Mouse (Mus musculus): ENCODE measurements around the gene Smyd3. TPM values are rescaled to one million over a fixed set of nuclear protein-coding genes. Genes with fewer than 3 reads are reported as not detected.

Smyd3 gene
- total and polyA plus RNA-seq, 2 experiments = 1.4 to 7.0 TPM

GRCm38 (mm10) chr1:179276866-179277265, 241.0 kb downstream of the Smyd3 start:
- no peaks in the 10 kb centered on the region for H3K36me3 ChIP-seq (ENCODE audit: control insufficient read depth, insufficient read depth, low read length)
- 96% methylated on average over 1 of the region's 1 CpGs for WGBS
- H3K9ac ChIP-seq (ENCODE audit: low read depth, low read length) = no peak overlapping the region
- no peak for DNase-seq (ENCODE audit: extremely low read depth, low read depth, low spot score)
- TF ChIP-seq POLR2A (IDR thresholded peaks at IDR 0.05; ENCODE audit: extremely low read depth, insufficient read depth, low read length) (no peak), CTCF (IDR thresholded peaks at IDR 0.05; ENCODE audit: low read depth, low read length) (no peak)
- H3K4me3 ChIP-seq (ENCODE audit: insufficient read depth, low read depth, low read length) = no peak overlapping the region
- no peaks in the 10 kb centered on the region; the same call in 1 of the 2 replicates for H3K4me1 ChIP-seq (ENCODE audit: control insufficient read depth, insufficient read depth, low read length)
- H3K27ac ChIP-seq (replicated peaks; ENCODE audit: insufficient read depth, low read depth, low read length) = no peak overlapping the region
- H3K27me3 ChIP-seq (ENCODE audit: control insufficient read depth, insufficient read depth, low read length) = no peaks in the 10 kb centered on the region
- no peaks in the 10 kb centered on the region for H3K79me2 ChIP-seq (ENCODE audit: control insufficient read depth, insufficient read depth, low read length)

GRCm38 (mm10) chr1:179272926-179273325, 244.9 kb downstream of the Smyd3 start:
- Histone ChIP-seq H3K9ac (ENCODE audit: low read depth, low read length) (no peak overlapping the region), H3K79me2 (ENCODE audit: control insufficient read depth, insufficient read depth, low read length) (no peaks in the 10 kb centered on the region), H3K27me3 (ENCODE audit: control insufficient read depth, insufficient read depth, low read length) (no peaks in the 10 kb centered on the region), H3K27ac (replicated peaks; ENCODE audit: insufficient read depth, low read depth, low read length) (no peak overlapping the region), H3K4me3 (ENCODE audit: insufficient read depth, low read depth, low read length) (no peak overlapping the region), H3K36me3 (ENCODE audit: control insufficient read depth, insufficient read depth, low read length) (no peaks in the 10 kb centered on the region), H3K4me1 (ENCODE audit: control insufficient read depth, insufficient read depth, low read length) (no peaks in the 10 kb centered on the region)
- TF ChIP-seq CTCF (IDR thresholded peaks at IDR 0.05; ENCODE audit: low read depth, low read length) = no peak
- TF ChIP-seq POLR2A (IDR thresholded peaks at IDR 0.05; ENCODE audit: extremely low read depth, insufficient read depth, low read length) = no peak
- no peak for DNase-seq (ENCODE audit: extremely low read depth, low read depth, low spot score)
- WGBS = 94% methylated on average over 4 of the region's 4 CpGs

DNA sequence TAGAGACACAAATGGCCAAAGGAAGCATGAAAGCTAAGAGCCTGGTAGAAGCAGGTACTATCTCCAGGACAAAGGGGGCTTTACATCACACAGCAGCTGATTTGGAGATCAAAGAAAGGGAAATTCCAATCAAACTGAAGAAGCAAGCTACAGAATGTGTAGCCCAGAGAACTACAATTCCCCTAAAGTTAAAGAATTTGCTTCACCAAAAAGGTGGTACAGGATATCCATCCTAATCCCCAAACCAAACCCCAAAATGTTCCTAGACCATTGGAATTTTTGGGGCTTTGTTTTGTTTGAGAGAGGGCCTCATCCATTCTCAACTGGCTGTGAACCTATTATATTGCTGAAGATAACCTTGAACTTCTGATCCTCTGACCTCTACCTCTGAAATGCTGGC, 245.5 kb downstream of the Smyd3 start:
- Histone ChIP-seq H3K79me2 (ENCODE audit: control insufficient read depth, insufficient read depth, low read length) (no peaks in the 10 kb centered on the region), H3K4me1 (ENCODE audit: control insufficient read depth, insufficient read depth, low read length) (no peaks in the 10 kb centered on the region), H3K4me3 (ENCODE audit: insufficient read depth, low read depth, low read length) (no peak overlapping the region), H3K9ac (ENCODE audit: low read depth, low read length) (no peak overlapping the region), H3K27me3 (ENCODE audit: control insufficient read depth, insufficient read depth, low read length) (no peaks in the 10 kb centered on the region), H3K27ac (replicated peaks; ENCODE audit: insufficient read depth, low read depth, low read length) (no peak overlapping the region), H3K36me3 (ENCODE audit: control insufficient read depth, insufficient read depth, low read length) (no peaks in the 10 kb centered on the region)
- DNase-seq (ENCODE audit: extremely low read depth, low read depth, low spot score) = no peak
- TF ChIP-seq POLR2A (IDR thresholded peaks at IDR 0.05; ENCODE audit: extremely low read depth, insufficient read depth, low read length) (no peak), CTCF (IDR thresholded peaks at IDR 0.05; ENCODE audit: low read depth, low read length) (no peak)

GRCm38 (mm10) chr1:179266936-179267335, 250.9 kb downstream of the Smyd3 start:
- TF ChIP-seq POLR2A (IDR thresholded peaks at IDR 0.05; ENCODE audit: extremely low read depth, insufficient read depth, low read length) (no peak), CTCF (IDR thresholded peaks at IDR 0.05; ENCODE audit: low read depth, low read length) (no peak)
- no peaks in the 10 kb centered on the region for H3K4me1 ChIP-seq (ENCODE audit: control insufficient read depth, insufficient read depth, low read length)
- H3K79me2 ChIP-seq (ENCODE audit: control insufficient read depth, insufficient read depth, low read length) = no peaks in the 10 kb centered on the region
- H3K4me3 ChIP-seq (ENCODE audit: insufficient read depth, low read depth, low read length) = no peak overlapping the region
- no peak for DNase-seq (ENCODE audit: extremely low read depth, low read depth, low spot score)
- no peak overlapping the region for H3K9ac ChIP-seq (ENCODE audit: low read depth, low read length)
- 72% methylated on average over 3 of the region's 3 CpGs for WGBS
- no peaks in the 10 kb centered on the region for H3K27me3 ChIP-seq (ENCODE audit: control insufficient read depth, insufficient read depth, low read length)
- H3K36me3 ChIP-seq (ENCODE audit: control insufficient read depth, insufficient read depth, low read length) = no peaks in the 10 kb centered on the region
- H3K27ac ChIP-seq (replicated peaks; ENCODE audit: insufficient read depth, low read depth, low read length) = no peak overlapping the region

DNA sequence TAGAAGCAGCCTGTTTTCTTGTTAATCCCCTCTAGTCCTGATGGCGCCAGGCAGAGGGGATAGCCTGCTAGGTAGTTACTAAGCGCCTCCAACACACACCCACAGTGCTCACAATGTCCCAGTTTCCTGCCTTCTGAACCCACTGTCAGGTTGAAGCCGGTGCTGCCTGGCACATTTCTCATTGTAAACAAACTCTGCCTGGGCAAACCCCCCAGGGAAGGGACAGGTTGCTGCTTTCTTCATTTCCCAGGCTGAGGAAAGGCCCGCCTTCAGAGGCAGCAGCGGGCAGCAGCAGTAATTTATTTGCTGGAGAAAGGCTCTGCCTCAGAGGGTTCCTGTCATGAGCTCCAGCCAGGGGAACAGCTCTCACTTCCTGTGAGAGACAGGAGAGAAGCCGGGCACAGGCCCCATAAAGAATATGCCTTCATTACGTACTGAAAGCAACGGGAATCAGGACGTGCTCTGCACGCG, 256.3 kb downstream of the Smyd3 start:
- no peak overlapping the region for H3K9ac ChIP-seq (ENCODE audit: low read depth, low read length)
- H3K79me2 ChIP-seq (ENCODE audit: control insufficient read depth, insufficient read depth, low read length) = no peaks in the 10 kb centered on the region
- DNase-seq (ENCODE audit: extremely low read depth, low read depth, low spot score) = no peak
- H3K27me3 ChIP-seq (ENCODE audit: control insufficient read depth, insufficient read depth, low read length) = no peaks in the 10 kb centered on the region
- TF ChIP-seq POLR2A (IDR thresholded peaks at IDR 0.05; ENCODE audit: extremely low read depth, insufficient read depth, low read length) (no peak), CTCF (IDR thresholded peaks at IDR 0.05; ENCODE audit: low read depth, low read length) (no peak)
- no peaks in the 10 kb centered on the region for H3K4me1 ChIP-seq (ENCODE audit: control insufficient read depth, insufficient read depth, low read length)
- H3K36me3 ChIP-seq (ENCODE audit: control insufficient read depth, insufficient read depth, low read length) = no peaks in the 10 kb centered on the region
- H3K4me3 ChIP-seq (ENCODE audit: insufficient read depth, low read depth, low read length) = no peak overlapping the region
- 78% methylated on average over 11 of the region's 11 CpGs for WGBS
- no peak overlapping the region for H3K27ac ChIP-seq (replicated peaks; ENCODE audit: insufficient read depth, low read depth, low read length)

GRCm38 (mm10) chr1:179255826-179256512, 261.9 kb downstream of the Smyd3 start:
- Histone ChIP-seq H3K27me3 (ENCODE audit: control insufficient read depth, insufficient read depth, low read length) (no peaks in the 10 kb centered on the region), H3K36me3 (ENCODE audit: control insufficient read depth, insufficient read depth, low read length) (no peaks in the 10 kb centered on the region), H3K4me3 (ENCODE audit: insufficient read depth, low read depth, low read length) (no peak overlapping the region), H3K79me2 (ENCODE audit: control insufficient read depth, insufficient read depth, low read length) (no peaks in the 10 kb centered on the region), H3K4me1 (ENCODE audit: control insufficient read depth, insufficient read depth, low read length) (no peaks in the 10 kb centered on the region), H3K9ac (ENCODE audit: low read depth, low read length) (no peak overlapping the region), H3K27ac (replicated peaks; ENCODE audit: insufficient read depth, low read depth, low read length) (no peak overlapping the region)
- DNase-seq (ENCODE audit: extremely low read depth, low read depth, low spot score) = no peak
- 90% methylated on average over 11 of the region's 11 CpGs for WGBS
- TF ChIP-seq POLR2A (IDR thresholded peaks at IDR 0.05; ENCODE audit: extremely low read depth, insufficient read depth, low read length) = no peak
- no peak for TF ChIP-seq CTCF (IDR thresholded peaks at IDR 0.05; ENCODE audit: low read depth, low read length)

Measured in liver, adult 2 months (tissue).